Mouse (Mus musculus) ES-E14 (cell line): ENCODE results near the gene Nr2f6.

Experiments used
- CHD2 ChIP-seq: IDR thresholded peaks from 2 replicates; pipeline ENCODE4 v1.6.1; 2014; ENCODE audit warnings: mild to moderate bottlenecking, low read depth, low read length, inconsistent platforms
- HCFC1 ChIP-seq: IDR thresholded peaks from 2 replicates; pipeline ENCODE4 v1.6.1; 2012; ENCODE audit warnings: low read length, inconsistent platforms, borderline replicate concordance; ENCODE audit not compliant: insufficient read depth
- MAFK ChIP-seq: IDR thresholded peaks from 2 replicates; pipeline ENCODE4 v1.6.1; 2014; ENCODE audit warnings: mild to moderate bottlenecking, low read depth, low read length, inconsistent platforms; ENCODE audit not compliant: insufficient read depth
- ZC3H11A ChIP-seq: IDR thresholded peaks from 2 replicates; pipeline ENCODE4 v1.6.1; 2012; ENCODE audit warnings: low read depth, mild to moderate bottlenecking, inconsistent platforms, low read length, borderline replicate concordance
- ZNF384 ChIP-seq: IDR thresholded peaks from 2 replicates; pipeline ENCODE4 v1.6.1; 2012; ENCODE audit warnings: low read depth, low read length, inconsistent platforms

- TF ChIP-seq MAFK (no peak), CHD2 (no peak), ZNF384 (no peak), HCFC1 (no peak), ZC3H11A (no peak)
These were observed 21.5 kb upstream of the Nr2f6 start for GRCm38 (mm10) chr8:71403107-71403885.
